Mouse (Mus musculus): ENCODE results near the gene Cox14.
"Not testable (repeated sequence)": the region's sequence is repeated elsewhere in the genome, so short reads cannot be mapped to it uniquely, and the experiment has no call there.

The Cox14 gene

GRCm38 (mm10) chr15:99725341-99726155 is at the start of gene Cox14:
Cox14 (plus strand) TSS chr15:99725618.
- peak; percentile 95 to 96 for DNase-seq (ENCODE audit: low spot score in 2 of 2)

- no peak for DNase-seq (ENCODE audit: low spot score in 2 of 2)
Observed at GRCm38 (mm10) chr15:99677089-99677488, 48.3 kb upstream of the Cox14 start.

- no peak for DNase-seq (ENCODE audit: low spot score in 2 of 2)
Observed at GRCm38 (mm10) chr15:99678063-99678800, 47.2 kb upstream of the Cox14 start.

- DNase-seq (ENCODE audit: low spot score in 2 of 2) = no peak
Observed at GRCm38 (mm10) chr15:99679008-99679407, 46.4 kb upstream of the Cox14 start.

DNA sequence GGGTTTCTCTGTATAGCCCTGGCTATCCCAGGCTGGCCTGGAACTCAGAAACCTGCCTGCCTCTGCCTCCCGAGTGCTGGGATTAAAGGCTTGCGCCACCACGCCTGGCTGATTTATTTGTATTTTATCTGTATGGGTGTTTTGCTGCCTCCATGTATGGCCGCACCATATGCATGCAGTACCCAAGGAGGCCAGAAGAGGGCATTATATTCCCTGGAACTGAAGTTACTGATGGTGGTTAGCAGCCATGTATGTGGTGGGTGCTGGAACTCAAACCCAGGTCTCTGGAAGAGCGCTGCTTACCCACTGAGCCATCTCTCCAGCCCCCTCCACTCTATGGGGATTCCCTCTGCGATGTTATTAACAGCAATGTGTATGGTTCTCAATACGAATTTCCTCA is 42.5 kb upstream of the Cox14 start:
- no peak for DNase-seq (ENCODE audit: low spot score in 2 of 2)

DNA sequence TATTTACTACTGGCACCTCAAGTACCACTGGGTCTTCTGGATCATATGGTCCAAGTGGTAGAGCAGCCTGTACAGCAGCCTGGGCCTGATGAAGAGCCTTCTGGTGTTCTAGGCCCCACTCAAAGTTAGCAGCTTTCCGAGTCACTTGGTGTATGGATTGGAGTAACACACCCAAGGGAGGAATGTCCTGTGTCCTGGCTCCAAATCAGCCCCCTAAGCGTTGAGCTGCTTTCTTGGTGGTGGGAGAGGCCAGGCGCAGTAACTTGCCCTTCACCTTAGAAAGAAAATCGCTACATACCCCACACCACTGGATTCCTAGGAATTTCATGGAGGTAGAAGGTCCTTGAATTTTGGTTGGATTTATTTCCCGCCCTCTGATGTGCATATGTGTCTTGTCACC is 41.3 kb upstream of the Cox14 start:
- DNase-seq (ENCODE audit: low spot score in 2 of 2) = no peak

DNA sequence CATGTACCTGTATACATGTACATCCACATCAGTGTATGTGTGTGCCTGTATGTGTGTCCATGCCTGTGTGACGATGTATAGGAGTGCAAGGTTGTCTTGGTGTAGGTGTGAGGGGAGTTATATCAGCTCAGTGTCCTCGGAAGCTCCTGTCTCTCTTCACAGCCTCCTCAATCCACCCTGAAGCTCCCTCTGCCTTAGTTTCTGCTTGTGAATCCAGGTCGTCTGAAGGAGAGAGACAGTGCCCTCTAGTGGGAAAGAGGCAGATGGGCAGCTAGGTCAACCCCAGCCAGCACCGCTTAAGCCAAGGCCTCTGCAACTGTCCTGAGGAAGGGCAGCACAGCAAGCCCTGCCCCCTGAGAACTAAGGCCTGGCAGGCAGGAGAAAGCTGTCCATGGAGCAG is 36.7 kb upstream of the Cox14 start:
- DNase-seq (ENCODE audit: low spot score in 2 of 2) = peak in 1 of 2 experiments; percentile 22

- DNase-seq (ENCODE audit: low spot score in 2 of 2) = no peak
Observed at GRCm38 (mm10) chr15:99690924-99691323, 34.5 kb upstream of the Cox14 start.

- DNase-seq (ENCODE audit: low spot score in 2 of 2) = no peak
Observed at GRCm38 (mm10) chr15:99691976-99692375, 33.4 kb upstream of the Cox14 start.

- no peak for DNase-seq (ENCODE audit: low spot score in 2 of 2)
Observed at GRCm38 (mm10) chr15:99697309-99697708, 28.1 kb upstream of the Cox14 start.

DNA sequence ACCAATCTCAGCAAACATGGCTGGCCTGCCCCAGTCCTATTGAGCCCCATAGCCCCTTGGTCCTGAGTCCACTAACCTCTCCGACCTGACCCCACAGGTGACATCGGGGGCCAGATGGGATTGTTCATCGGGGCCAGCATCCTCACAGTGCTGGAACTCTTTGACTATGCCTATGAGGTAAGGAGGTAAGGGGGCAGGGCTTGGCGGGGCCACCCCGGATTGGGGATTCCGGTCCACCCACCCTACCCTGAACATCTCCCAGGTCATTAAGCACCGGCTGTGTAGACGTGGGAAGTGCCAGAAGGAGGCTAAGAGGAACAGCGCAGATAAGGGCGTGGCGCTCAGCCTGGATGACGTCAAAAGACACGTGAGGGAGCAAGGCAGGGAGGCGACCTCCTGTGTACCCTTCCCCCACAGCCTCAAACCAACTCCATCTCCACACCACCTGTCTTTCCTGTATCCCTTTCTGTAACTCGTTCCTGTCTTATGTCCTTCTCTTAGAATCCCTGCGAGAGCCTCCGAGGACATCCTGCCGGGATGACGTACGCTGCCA is 26.8 kb upstream of the Cox14 start:
- no peak for DNase-seq (ENCODE audit: low spot score in 2 of 2)

GRCm38 (mm10) chr15:99699715-99700114 is 25.7 kb upstream of the Cox14 start:
- DNase-seq (ENCODE audit: low spot score in 2 of 2) = no peak

DNA sequence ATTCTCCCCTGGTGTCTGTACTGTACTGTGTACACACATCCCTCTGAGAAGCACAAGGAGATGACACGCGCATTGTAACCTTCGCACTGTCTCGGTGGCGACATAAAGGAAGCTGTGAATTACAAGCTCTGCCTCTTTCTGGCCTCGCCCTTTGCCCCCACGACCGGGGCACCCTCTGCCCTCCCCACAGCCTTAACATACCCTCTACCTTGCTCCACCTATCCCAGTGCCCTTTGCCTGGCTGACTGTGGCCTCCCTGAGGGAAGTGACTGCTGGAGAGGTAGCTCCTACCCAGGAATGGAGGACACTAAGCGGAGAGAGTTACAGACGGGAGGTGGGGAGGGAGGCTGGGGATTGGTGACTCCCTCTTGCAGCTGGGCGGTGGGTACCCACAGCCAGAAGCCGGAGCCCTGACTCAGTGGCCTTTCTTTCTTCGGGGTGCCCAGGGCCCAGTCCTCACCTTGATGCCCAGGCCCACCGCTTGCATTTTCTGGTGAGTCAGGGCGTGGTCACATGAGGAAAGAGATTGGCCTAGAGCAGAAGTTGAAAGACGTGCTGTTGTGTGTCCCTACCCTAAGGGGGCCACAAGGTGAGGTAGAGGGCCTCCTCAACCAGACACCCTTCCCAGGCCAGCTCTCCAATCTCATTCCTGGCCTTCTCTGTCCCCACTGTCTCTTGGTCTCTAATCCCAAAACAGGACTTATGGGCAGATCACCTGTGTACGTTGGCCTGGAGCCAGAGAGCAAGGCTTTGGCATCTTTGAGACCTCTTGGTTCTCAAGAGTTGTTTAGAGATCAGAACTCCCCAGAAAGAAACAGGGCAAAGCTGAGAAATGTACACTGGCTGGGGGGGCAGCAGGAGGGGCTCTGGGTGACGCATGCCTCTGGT is 25.0 kb upstream of the Cox14 start:
- no peak for DNase-seq (ENCODE audit: low spot score in 2 of 2)

DNA sequence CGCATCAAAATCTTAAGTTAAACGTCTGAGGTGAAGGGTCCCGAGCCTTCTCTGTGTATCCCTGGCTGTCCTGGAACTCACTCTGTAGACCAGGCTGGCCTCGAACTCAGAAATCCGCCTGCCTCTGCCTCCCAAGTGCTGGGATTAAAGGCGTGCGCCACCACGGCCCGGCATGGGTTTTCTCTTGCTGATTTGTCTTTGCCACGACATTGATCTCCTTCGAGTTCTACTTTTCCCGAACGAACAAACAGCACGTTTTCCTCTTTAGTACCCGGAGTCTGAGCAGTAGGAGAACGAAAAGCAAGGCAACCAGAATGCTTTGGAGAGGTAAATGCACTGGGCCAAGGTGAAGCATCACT is 23.8 kb upstream of the Cox14 start:
- not testable (repeated sequence) for DNase-seq (ENCODE audit: low spot score in 2 of 2)

DNA sequence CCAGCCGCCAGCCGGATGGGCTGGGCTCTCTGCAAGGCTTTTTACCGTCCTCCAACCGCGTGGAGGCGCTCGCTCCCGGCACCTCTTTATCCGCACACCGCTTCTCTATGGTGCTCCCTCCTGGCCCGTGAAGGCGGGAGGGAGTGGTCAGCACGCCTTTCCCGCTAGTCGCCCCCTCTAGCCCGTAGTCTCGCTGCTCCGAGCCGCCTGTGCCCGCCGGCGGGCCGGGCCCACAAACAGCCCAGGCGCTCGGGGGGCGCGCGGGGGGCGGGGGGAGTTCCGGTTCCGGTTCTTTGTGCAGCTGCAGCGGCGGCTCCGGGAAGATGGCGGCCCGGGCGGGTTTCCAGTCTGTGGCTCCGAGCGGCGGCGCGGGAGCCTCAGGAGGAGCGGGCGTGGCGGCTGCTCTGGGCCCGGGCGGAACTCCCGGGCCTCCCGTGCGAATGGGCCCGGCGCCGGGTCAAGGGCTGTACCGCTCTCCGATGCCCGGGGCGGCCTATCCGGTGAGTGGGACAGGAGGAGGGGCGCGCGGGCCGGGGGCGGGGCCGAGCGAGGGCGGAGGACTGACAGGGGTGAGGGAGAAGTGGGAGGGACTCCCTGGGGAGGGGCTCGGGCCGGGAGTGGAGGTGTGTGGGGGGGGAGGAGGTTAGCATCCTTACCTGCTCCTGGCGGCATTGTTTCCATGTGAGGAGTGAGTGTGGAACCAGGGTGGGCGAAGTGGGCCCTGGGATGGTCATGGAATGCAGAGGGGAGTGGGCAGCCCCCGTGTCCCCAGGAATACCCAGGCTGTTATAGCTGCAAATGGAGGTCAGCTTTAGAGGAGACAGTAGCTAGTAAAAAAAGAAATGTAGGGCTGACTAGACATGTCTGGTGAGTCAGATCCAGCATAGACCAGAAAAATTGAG is 23.2 kb upstream of the Cox14 start, which contains the start of gene Smarcd1:
Gene Smarcd1 (plus strand): TSS at position 131 of the 902 bp plus-strand sequence.
- peak; percentile 91 to 92 for DNase-seq (ENCODE audit: low spot score in 2 of 2)

DNA sequence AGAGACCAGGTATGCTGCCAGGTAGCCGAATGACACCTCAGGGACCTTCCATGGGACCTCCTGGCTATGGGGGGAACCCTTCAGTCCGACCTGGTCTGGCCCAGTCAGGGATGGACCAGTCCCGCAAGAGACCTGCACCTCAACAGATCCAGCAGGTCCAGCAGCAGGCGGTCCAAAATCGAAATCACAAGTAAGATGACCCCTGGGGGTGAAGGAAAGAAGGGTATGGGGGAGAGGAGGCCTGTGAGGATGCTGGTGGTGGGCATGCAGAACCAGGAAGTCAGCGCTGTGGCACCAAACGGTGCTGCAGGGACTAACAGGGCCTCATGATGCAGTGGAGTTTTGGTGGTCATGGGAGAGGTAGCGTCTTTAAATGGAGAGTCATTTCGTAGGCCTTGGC is 22.3 kb upstream of the Cox14 start:
- no peak for DNase-seq (ENCODE audit: low spot score in 2 of 2)

DNA sequence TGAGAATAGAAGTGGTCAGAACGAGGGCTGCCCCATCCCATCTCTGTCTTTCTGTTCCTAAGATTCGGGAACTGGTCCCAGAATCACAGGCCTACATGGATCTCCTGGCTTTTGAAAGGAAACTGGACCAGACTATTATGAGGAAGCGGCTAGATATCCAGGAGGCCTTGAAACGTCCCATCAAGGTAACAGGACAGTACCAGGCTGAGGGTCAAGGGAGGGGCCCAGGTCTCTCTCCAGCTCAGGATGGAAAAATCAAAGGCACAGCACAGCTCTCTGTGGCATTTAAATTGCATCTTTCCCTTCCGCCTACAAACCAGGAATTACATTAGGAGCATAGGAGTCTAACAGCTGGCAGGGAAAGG is 21.8 kb upstream of the Cox14 start:
- no peak for DNase-seq (ENCODE audit: low spot score in 2 of 2)

- DNase-seq (ENCODE audit: low spot score in 2 of 2) = no peak
Observed at GRCm38 (mm10) chr15:99704041-99704681, 21.3 kb upstream of the Cox14 start.

- no peak for DNase-seq (ENCODE audit: low spot score in 2 of 2)
Observed at GRCm38 (mm10) chr15:99704881-99705280, 20.5 kb upstream of the Cox14 start.

- DNase-seq (ENCODE audit: low spot score in 2 of 2) = peak; percentile 37 to 56
Observed at GRCm38 (mm10) chr15:99705440-99706048, 19.9 kb upstream of the Cox14 start, which contains the start of gene Gm17349. Gm17349 (minus strand) TSS chr15:99705490.

All from spleen, postnatal 36 days (tissue).